Mouse (Mus musculus) stomach, postnatal 0 days (tissue): Measurements from ENCODE around the gene Nup133.
"Not testable (repeated sequence)": the region's sequence is repeated elsewhere in the genome, so short reads cannot be mapped to it uniquely, and the experiment has no call there.

Experiments
- CTCF ChIP-seq: IDR thresholded peaks from 2 replicates; pipeline ENCODE4 v1.5.1; 2016; ENCODE audit warnings: antibody characterized with exemption, low read depth, mild to moderate bottlenecking, moderate library complexity
- EP300 ChIP-seq: optimal IDR thresholded peaks from 2 replicates; pipeline ENCODE3; 2016; ENCODE audit warnings: antibody characterized with exemption

DNA sequence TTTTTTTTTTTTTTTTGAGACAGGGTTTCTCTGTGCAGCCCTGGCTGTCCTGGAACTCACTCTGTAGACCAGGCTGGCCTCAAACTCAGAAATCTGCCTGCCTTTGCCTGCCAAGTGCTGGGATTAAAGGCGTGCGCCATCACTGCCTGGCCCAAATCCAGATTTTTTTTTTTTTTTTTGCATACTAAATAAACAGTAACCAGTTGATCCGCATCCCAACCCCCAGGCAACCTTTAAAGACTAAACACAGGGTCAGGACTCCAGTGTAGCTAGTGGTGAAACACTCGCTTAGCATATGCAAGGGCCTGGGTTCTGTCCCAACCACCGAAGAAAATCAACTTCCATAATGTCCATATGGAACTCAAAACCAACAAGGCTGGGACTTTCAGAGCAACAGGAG, 11.5 kb upstream of the Nup133 start:
- not testable (repeated sequence) for TF ChIP-seq CTCF, EP300
